Mouse (Mus musculus) megakaryocyte, embryonic 14.5 days (primary cell): Measurements from ENCODE around the gene Mtss1l. TPM values are rescaled to one million over a fixed set of nuclear protein-coding genes. Genes with fewer than 3 reads are reported as not detected.

Experiments used
- H3K27me3 ChIP-seq: replicated peaks from 2 replicates; pipeline ENCODE3; 2012; ENCODE audit warnings: inconsistent platforms
- H3K36me3 ChIP-seq: replicated peaks from 2 replicates; pipeline ENCODE3; 2012; ENCODE audit warnings: low read length, inconsistent platforms, mixed read lengths
- H3K4me1 ChIP-seq: 2 replicates; pipeline ENCODE4 v1.6.1; 2012; ENCODE audit warnings: inconsistent platforms
- H3K4me3 ChIP-seq: replicated peaks from 2 replicates; pipeline ENCODE3; 2012; ENCODE audit warnings: moderate library complexity, mild to moderate bottlenecking, inconsistent platforms
- H3K9me3 ChIP-seq: 2 replicates; pipeline ENCODE4 v1.6.1; 2012; ENCODE audit warnings: inconsistent platforms
- FLI1 ChIP-seq: IDR thresholded peaks from 2 replicates; pipeline ENCODE4 v1.6.1; 2012; ENCODE audit warnings: low read length, inconsistent platforms, mixed read lengths
- GATA1 ChIP-seq: IDR thresholded peaks from 3 replicates; pipeline ENCODE4 v1.6.1; 2012; ENCODE audit warnings: mixed read lengths, low read length, inconsistent platforms, borderline replicate concordance
- polyA plus RNA-seq: library from polyadenylated mRNA; stranded (reverse); fragments of >175 nt; gene quantifications from 2 replicates; pipeline ENCODE4 v1.2.3, GENCODE M21; 2012; ENCODE audit warnings: low replicate concordance; ENCODE audit not compliant: insufficient read depth

The Mtss1l gene
- polyA plus RNA-seq, result 149 and 562 TPM in 2 replicates

GRCm38 (mm10) chr8:110720685-110721598 is at the start of gene Mtss1l:
TSS of gene Mtss1l (plus strand) at chr8:110721476.
- H3K27me3 ChIP-seq, result no peaks in the 10 kb centered on the region
- peaks cover 77% of the 10 kb centered on the region for H3K36me3 ChIP-seq
- H3K4me3 ChIP-seq, result peak within 1 kb of the TSS; percentile 95
- TF ChIP-seq FLI1, result no peak
- TF ChIP-seq GATA1, result no peak
- no peaks in the 10 kb centered on the region for H3K9me3 ChIP-seq
- peaks cover 93% of the 10 kb centered on the region for H3K4me1 ChIP-seq

- peak overlapping the region; percentile 4 for H3K4me3 ChIP-seq
- TF ChIP-seq GATA1 (no peak), FLI1 (no peak)
- H3K36me3 ChIP-seq, result peaks cover 86% of the 10 kb centered on the region
- H3K4me1 ChIP-seq, result peaks cover 100% of the 10 kb centered on the region
- no peaks in the 10 kb centered on the region for H3K27me3 ChIP-seq
- H3K9me3 ChIP-seq, result no peaks in the 10 kb centered on the region
Measured at GRCm38 (mm10) chr8:110672133-110672532, 49.1 kb upstream of the Mtss1l start.

GRCm38 (mm10) chr8:110673168-110673567 is 48.1 kb upstream of the Mtss1l start:
- H3K4me3 ChIP-seq, result no peak overlapping the region
- peaks cover 100% of the 10 kb centered on the region for H3K4me1 ChIP-seq
- no peaks in the 10 kb centered on the region for H3K27me3 ChIP-seq
- peaks cover 96% of the 10 kb centered on the region for H3K36me3 ChIP-seq
- no peak for TF ChIP-seq GATA1
- H3K9me3 ChIP-seq, result no peaks in the 10 kb centered on the region

GRCm38 (mm10) chr8:110674589-110674988 is 46.7 kb upstream of the Mtss1l start:
- no peak for TF ChIP-seq FLI1
- TF ChIP-seq GATA1, result no peak
- Histone ChIP-seq H3K36me3 (peaks cover 98% of the 10 kb centered on the region), H3K4me1 (peaks cover 100% of the 10 kb centered on the region), H3K4me3 (no peak overlapping the region), H3K9me3 (no peaks in the 10 kb centered on the region), H3K27me3 (no peaks in the 10 kb centered on the region)

- H3K36me3 ChIP-seq, result peaks cover 97% of the 10 kb centered on the region
- H3K9me3 ChIP-seq, result no peaks in the 10 kb centered on the region
- H3K4me1 ChIP-seq, result peaks cover 98% of the 10 kb centered on the region
- H3K27me3 ChIP-seq, result no peaks in the 10 kb centered on the region
- H3K4me3 ChIP-seq, result no peak overlapping the region
- TF ChIP-seq FLI1, result no peak
- TF ChIP-seq GATA1, result no peak
Measured at GRCm38 (mm10) chr8:110676702-110677101, 44.6 kb upstream of the Mtss1l start.

- H3K9me3 ChIP-seq, result no peaks in the 10 kb centered on the region
- H3K36me3 ChIP-seq, result peaks cover 96% of the 10 kb centered on the region
- peak overlapping the region; percentile 47 for H3K4me3 ChIP-seq
- peaks cover 93% of the 10 kb centered on the region for H3K4me1 ChIP-seq
- no peak for TF ChIP-seq GATA1
- TF ChIP-seq FLI1, result no peak
- H3K27me3 ChIP-seq, result no peaks in the 10 kb centered on the region
Measured at GRCm38 (mm10) chr8:110677174-110677660, 44.1 kb upstream of the Mtss1l start.

- no peaks in the 10 kb centered on the region for H3K27me3 ChIP-seq
- no peaks in the 10 kb centered on the region for H3K9me3 ChIP-seq
- peaks cover 96% of the 10 kb centered on the region for H3K36me3 ChIP-seq
- no peak for TF ChIP-seq FLI1
- TF ChIP-seq GATA1, result no peak
- H3K4me3 ChIP-seq, result peak overlapping the region; percentile 72
- peaks cover 92% of the 10 kb centered on the region for H3K4me1 ChIP-seq
Measured at GRCm38 (mm10) chr8:110678989-110679388, 42.3 kb upstream of the Mtss1l start.

- Histone ChIP-seq H3K27me3 (no peaks in the 10 kb centered on the region), H3K4me1 (peaks cover 93% of the 10 kb centered on the region), H3K36me3 (peaks cover 79% of the 10 kb centered on the region), H3K4me3 (peak overlapping the region; percentile 42), H3K9me3 (no peaks in the 10 kb centered on the region)
- TF ChIP-seq FLI1 (no peak), GATA1 (no peak)
Measured at GRCm38 (mm10) chr8:110687726-110688125, 33.5 kb upstream of the Mtss1l start.

GRCm38 (mm10) chr8:110689961-110690360 is 31.3 kb upstream of the Mtss1l start:
- H3K4me1 ChIP-seq, result peaks cover 93% of the 10 kb centered on the region
- H3K4me3 ChIP-seq, result no peak overlapping the region
- peaks cover 78% of the 10 kb centered on the region for H3K36me3 ChIP-seq
- TF ChIP-seq FLI1 (peak; percentile 74), GATA1 (peak; percentile 95)
- no peaks in the 10 kb centered on the region for H3K9me3 ChIP-seq
- H3K27me3 ChIP-seq, result no peaks in the 10 kb centered on the region

GRCm38 (mm10) chr8:110694226-110694625 is 27.1 kb upstream of the Mtss1l start:
- peak overlapping the region; percentile 77 for H3K4me3 ChIP-seq
- H3K4me1 ChIP-seq, result peaks cover 97% of the 10 kb centered on the region
- peaks cover 80% of the 10 kb centered on the region for H3K36me3 ChIP-seq
- H3K27me3 ChIP-seq, result no peaks in the 10 kb centered on the region
- H3K9me3 ChIP-seq, result no peaks in the 10 kb centered on the region
- TF ChIP-seq FLI1, result no peak
- no peak for TF ChIP-seq GATA1
